Mouse (Mus musculus) small intestine, adult 10 weeks (tissue): ENCODE results near the gene Gm5935. TPM values are rescaled to one million over a fixed set of nuclear protein-coding genes. Genes with fewer than 3 reads are reported as not detected.

Experiments
- polyA plus RNA-seq: library from polyadenylated mRNA; stranded (reverse); fragments of 350-450 nt; fragmentation: Illumina TruSeq; extraction: RNeasy Lipid Tissue Mini Kit (QIAGEN cat#74804); gene quantifications from one replicate; pipeline ENCODE4 v1.2.3, GENCODE M21; 2014; ENCODE audit warnings: low replicate concordance

Gm5935 gene
- polyA plus RNA-seq: not detected

GRCm38 (mm10) chrX:24775064-24775463 is at the start of gene Gm5935:
Gene Gm5935, minus strand, starts transcription at chrX:24775164.

Other genes starting within 250 kb of the Gm5935 start
- not detected for gene Gm4297, start 200.3 kb downstream of the Gm5935 start, polyA plus RNA-seq